Mouse (Mus musculus) 3T3-L1 (cell line): Measurements from ENCODE around the gene Loxl3.

ENCODE experiments used
- DNase-seq: peaks from one replicate; pipeline ENCODE4 v3.0.0-alpha.2; 2015; ENCODE audit warnings: low read depth, low spot score

Loxl3 gene

DNA sequence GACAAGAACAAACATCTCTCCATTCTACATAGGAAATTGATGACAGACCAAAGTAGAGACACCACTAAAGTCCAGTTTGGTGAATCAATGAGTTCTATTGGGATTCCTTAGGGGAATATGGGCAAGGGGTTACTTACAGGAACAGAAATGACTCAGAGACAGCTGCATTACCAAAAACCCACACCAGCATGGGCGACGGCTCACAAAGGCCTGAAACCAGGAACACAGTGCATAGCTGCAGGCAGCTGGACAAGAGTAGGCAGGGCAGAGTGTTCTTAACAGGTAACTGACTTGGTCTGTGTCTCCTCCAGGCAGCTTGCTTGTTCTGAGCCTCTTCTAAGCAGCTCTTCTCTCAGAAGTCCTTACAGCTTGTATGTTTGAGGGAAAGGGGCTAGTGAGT, 18.2 kb upstream of the Loxl3 start:
- peak; percentile 57 for DNase-seq

DNA sequence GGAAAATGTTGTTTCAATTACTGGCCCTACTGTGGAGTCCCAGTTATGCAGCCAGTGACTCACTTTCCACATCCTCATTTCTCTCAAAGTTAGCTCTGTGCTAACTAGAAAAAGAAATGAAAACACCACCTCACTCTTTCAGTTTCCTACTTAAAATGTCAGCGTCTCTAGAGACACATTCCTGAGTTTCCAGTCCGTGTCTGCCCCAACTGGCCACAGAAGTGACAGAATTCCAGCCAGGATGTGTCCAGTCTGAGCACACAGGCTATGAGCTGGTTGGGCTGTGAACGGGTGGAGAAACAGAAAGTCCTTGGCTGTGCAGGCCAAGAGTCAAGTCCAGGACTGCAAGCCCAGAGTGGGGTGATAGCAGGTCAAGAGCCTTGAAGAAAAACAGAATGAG, 16.8 kb upstream of the Loxl3 start:
- DNase-seq, result peak; percentile 93

DNA sequence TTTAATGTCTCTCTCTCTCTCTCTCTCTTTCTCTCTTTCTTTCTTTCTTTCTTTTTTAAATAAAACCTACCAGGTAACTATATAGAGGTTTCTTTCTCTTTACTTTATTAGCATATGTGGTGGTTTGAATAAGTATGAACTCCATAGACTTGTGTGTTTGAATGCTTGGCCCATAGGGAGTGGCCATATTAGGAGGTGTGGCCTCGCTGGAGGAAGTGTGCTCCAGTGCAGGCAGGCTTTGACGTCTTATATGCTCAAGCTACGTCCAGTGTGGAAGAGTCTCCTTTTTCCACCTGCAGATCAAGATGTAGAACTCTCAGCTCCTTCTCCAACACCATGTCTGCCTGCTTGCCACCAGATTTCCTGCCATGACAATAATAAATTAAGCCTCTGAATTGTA, 14.9 kb upstream of the Loxl3 start:
- DNase-seq, result no peak

GRCm38 (mm10) chr6:83020121-83020520, 13.9 kb upstream of the Loxl3 start:
- DNase-seq, result no peak

DNA sequence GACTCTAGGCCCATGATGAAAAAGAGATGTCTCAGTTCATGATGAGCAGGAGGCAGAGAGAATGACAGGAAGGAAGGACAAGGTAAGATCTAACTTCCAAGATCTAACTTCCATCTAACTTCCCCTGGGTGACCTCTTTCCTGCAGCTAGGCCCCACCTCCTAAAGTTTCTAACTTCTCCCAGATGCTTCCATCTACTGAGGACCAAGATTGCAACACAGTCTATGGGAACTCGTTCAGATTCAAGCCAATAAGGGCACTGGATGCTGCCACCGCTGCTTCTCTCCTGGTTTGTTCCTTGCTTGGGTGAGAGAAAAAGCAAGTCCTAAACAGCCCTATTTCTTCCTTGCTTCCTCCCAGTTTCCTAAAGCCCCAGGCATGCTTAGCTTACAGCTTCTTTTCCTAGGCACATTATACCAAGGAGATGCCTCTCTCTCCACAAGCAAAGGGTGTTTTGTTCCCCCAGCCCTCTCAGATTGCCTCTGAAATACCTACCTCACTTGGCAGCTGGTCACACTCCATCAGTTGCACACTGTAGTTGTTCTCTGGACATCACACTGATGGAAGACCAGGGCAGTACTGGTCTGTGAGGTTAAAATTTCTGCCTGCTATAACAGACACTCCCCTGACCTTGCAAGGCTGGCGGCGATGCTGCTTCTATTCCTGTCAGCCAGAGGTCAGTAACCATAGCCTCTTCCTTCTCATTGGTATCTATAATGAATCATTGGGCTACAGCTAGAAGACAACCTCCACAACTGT, 13.0 kb upstream of the Loxl3 start:
- DNase-seq, result no peak

DNA sequence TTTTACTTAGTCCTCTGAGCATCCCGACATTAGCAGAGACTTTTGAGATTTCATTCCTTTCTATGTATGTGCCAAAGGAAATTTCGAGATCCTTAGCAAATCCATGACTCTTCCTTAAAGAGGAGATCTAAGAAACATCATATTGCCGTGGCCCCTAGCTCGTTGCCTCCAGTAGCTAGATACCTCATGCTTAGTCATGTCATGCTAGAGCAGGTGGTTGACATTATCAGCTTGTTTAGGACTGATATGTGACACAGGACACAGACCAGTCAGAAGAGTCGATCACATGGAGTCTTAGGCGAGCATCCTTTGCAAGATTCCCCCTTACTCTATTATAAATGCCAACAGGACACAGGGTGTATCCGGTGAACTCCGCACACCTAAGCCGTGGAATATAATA, 11.0 kb upstream of the Loxl3 start:
- DNase-seq, result no peak

- DNase-seq, result peak; percentile 83
Observed at GRCm38 (mm10) chr6:83023786-83024185, 10.2 kb upstream of the Loxl3 start.

DNA sequence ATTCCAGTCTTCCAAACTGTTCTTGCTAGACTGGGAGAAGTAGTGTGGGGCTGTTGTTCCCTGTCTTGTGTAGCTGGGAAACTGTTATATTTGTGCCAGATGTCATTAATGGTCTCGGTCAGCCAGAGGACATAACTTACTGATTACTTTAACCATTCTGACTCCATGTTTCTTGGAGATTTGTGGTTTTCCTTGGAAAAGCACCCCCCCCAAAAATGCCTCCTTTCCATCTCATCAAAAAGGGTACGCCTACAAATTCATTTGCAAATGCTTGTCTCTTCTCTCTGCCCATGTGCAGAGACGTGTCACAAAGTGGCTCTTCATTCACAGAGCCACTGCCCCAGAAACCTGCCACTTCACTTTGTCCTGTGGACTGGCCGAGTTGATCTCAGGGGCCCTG, 9.6 kb upstream of the Loxl3 start:
- peak; percentile 83 for DNase-seq

DNA sequence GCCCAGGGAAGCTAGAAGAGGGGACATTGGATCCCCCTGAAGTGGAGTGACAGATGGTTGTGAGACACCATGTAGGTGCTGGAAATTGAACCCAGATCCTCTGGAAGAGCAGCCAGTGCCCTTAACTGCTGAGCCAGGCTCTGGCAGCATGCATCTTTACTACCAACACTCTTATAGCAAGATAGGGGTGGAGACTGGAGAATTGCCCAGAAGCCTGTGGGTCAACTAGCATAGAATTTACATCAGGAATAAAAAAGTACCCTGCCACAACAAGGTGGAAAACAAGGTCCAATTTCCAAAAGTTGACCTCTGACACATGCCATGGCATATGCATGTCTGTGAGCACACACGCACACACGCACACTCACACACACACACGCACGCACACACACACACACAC, 8.8 kb upstream of the Loxl3 start:
- DNase-seq, result peak; percentile 81

- no peak for DNase-seq
Observed at GRCm38 (mm10) chr6:83027293-83027692, 6.7 kb upstream of the Loxl3 start.

- peak; percentile 90 for DNase-seq
Observed at GRCm38 (mm10) chr6:83027706-83028105, 6.3 kb upstream of the Loxl3 start.

DNA sequence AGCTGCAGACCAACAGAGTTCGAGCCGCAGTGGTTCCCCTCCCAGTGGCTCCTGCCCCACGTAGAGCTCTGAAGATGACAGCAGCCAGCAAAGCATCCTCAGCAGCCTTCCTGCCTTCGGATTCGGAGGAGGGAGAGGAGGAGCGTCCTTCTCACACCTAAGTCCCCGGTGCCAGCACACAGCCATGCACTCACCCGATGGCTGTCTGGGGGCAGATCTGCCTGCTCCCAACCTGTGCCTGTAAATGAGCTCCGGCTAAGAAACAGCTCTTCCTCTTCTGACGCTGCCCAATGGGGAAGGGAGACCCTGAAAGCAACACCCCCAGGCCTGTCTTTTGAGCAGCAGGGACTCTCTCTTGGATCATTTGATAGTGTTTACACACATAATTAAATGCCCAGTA, 4.2 kb upstream of the Loxl3 start:
- no peak for DNase-seq

GRCm38 (mm10) chr6:83031111-83031510, 2.9 kb upstream of the Loxl3 start:
- DNase-seq, result no peak

DNA sequence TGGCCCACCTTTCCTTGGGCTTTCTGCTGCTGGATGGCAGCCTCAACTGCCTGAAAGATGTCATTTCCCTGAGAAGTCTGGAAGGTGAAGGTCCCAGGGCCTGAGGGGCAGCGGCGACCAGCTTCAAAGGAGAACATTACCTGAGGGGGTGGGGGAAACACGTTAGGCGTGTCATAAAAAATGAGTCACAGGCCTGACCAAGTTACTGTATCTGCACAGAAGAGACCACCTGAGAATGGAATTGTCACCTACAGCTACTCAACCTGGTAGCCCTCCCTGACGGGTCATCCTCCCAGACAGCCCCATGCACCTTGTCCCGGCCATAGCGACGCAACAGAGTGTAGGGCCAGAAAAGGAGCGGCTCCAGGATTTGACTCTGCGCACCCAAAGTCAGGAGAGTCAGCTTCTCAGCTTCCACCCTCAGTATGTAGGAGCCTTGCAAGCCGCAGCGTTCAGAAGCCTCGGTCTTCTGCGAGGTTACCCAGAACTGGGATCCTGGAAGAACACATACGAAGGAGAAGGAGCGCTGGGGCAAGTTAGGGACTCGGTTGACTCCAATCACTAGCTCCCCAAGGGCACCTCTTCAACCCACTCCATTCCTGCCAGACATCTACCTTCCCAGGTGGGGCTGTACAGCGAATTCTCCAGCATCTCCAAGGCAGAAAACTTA, 1.9 kb upstream of the Loxl3 start:
- DNase-seq, result no peak

DNA sequence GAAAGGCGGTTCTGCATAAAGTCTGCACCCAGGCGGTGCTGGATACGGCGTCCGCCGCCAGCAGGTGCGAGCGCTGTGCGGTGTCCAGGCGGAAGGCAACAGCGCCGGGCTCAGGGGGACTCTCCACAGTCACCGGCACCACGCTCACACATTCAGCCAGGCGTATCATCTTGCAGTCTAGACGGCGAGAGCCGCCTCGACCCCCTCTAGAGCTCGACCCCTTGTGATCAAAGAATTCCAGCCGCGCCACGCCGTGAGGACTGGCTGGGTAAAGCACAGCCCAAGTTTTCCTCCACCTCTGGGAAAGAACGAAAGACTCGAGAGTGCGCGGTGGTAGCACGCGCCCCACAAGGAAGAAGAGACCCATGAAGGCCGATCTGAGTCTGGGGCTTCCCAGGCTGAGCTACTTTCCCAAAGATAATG, 1.2 kb upstream of the Loxl3 start:
- peak; percentile 63 for DNase-seq

- peak; percentile 45 for DNase-seq
Observed at GRCm38 (mm10) chr6:83034463-83035055, 586 bp downstream of the Loxl3 start.

GRCm38 (mm10) chr6:83037188-83037587, 3.2 kb downstream of the Loxl3 start:
- DNase-seq, result no peak

- no peak for DNase-seq
Observed at GRCm38 (mm10) chr6:83038496-83039012, 4.6 kb downstream of the Loxl3 start.

GRCm38 (mm10) chr6:83040601-83041000, 6.6 kb downstream of the Loxl3 start:
- no peak for DNase-seq

DNA sequence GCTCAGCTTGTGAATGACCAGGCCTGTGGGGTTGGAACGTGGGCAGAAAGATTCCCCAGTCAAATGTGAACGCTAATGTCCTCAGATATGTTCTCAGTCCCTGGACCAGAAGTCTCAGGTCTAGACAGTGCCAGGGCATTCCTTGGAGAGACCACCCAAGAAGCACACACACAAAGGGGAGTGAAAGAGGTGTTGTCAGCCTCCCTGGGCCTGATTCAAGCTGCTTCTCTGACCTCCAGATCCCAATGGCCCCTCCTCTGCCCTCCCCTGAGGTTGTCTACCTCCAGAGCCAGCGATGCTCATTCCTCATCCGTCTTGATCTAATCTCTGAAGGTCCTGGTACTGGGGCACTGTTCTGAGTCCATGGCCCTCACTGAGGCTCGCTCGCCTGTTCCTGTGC, 9.6 kb downstream of the Loxl3 start:
- no peak for DNase-seq

DNA sequence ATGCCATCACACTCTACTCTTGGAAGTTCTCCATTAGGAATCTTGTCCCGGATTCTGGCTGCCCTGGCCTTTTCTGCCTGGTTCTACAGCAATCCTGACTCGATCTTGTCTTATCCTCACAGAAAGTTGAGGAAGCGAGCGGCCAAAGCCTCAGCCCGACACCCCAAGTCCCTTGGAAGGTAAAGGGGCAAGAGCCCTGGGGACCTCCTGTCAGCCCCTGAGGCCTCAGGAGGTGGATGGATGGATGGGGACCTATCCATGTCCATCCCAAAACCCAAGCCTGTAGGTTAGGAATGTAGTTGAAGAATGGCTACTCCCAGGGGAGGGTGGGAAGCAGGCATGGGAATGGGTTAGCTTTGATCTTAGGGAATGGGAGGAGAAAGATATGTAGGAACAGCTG, 10.0 kb downstream of the Loxl3 start:
- no peak for DNase-seq

GRCm38 (mm10) chr6:83044742-83045141, 10.8 kb downstream of the Loxl3 start:
- peak; percentile 73 for DNase-seq

DNA sequence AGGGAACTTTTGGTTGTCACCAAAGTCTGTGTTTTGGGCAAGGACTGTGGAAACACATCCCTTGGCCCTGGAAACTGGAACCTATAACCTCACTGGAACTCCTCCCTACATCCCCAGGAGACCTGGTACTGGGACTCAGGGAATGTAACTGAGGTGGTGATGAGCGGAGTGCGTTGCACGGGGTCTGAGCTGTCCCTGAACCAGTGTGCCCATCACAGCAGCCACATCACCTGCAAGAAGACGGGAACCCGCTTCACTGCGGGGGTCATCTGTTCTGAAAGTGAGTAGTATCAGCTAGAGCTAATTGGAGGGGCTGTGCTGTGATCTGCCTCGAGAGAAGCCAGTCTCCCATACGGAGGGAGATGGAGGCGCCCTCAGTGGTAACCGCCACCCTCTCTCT, 15.4 kb downstream of the Loxl3 start:
- DNase-seq, result no peak
